Mouse (Mus musculus) myocyte (in vitro differentiated cells): Measurements from ENCODE around the gene Gng12. TPM values are rescaled to one million over a fixed set of nuclear protein-coding genes. Genes with fewer than 3 reads are reported as not detected.

Experiments used
- H3K27me3 ChIP-seq: one replicate; pipeline ENCODE4 v1.6.1; 2011; ENCODE audit not compliant: control insufficient read depth, insufficient read depth, insufficient read length
- H3K36me3 ChIP-seq: one replicate; pipeline ENCODE4 v1.6.1; 2011; ENCODE audit not compliant: control insufficient read depth, insufficient read depth
- H3K4me2 ChIP-seq: one replicate; pipeline ENCODE4 v1.6.1; 2011; ENCODE audit warnings: low read depth, control low read depth
- H3K4me3 ChIP-seq: one replicate; pipeline ENCODE4 v1.5.1; 2011; ENCODE audit warnings: mild to moderate bottlenecking, control low read depth, moderate library complexity
- H3K79me2 ChIP-seq: one replicate; pipeline ENCODE4 v1.6.1; 2011; ENCODE audit not compliant: control insufficient read depth, insufficient read depth
- H3ac ChIP-seq: one replicate; pipeline ENCODE4 v1.6.1; 2011; ENCODE audit not compliant: control insufficient read depth, insufficient read length
- CEBPB ChIP-seq: IDR thresholded peaks from 2 replicates; pipeline ENCODE4 v1.6.1; 2011; ENCODE audit warnings: mild to moderate bottlenecking, moderate library complexity; ENCODE audit not compliant: poor library complexity, insufficient read depth, severe bottlenecking
- E2F4 ChIP-seq: IDR thresholded peaks from one replicate; pipeline ENCODE4 v1.6.1; 2011; ENCODE audit warnings: mild to moderate bottlenecking, control low read depth, moderate library complexity; ENCODE audit not compliant: insufficient read depth
- MAX ChIP-seq: IDR thresholded peaks from one replicate; pipeline ENCODE4 v1.6.1; 2011; ENCODE audit warnings: low read depth, mild to moderate bottlenecking, control low read depth
- MYOD1 ChIP-seq, 3 experiments: IDR thresholded peaks; one replicate each; pipeline ENCODE4 v1.6.1; 2011; ENCODE audit warnings: control low read depth in 2 of 3, low read depth in 2 of 3, mild to moderate bottlenecking in 2 of 3, moderate library complexity in 1 of 3; ENCODE audit not compliant: insufficient read length in 2 of 3, control insufficient read depth in 1 of 3
- MYOG ChIP-seq, 3 experiments: IDR thresholded peaks; one replicate each; pipeline ENCODE4 v1.6.1; 2011; ENCODE audit warnings: control low read depth in 2 of 3, low read depth in 2 of 3, mild to moderate bottlenecking in 2 of 3; ENCODE audit not compliant: insufficient read length in 2 of 3, control insufficient read depth in 1 of 3, insufficient read depth in 1 of 3
- POLR2A ChIP-seq: IDR thresholded peaks from one replicate; pipeline ENCODE4 v1.6.1; 2011; ENCODE audit warnings: low read depth, mild to moderate bottlenecking, control low read depth, moderate library complexity; ENCODE audit not compliant: insufficient read length
- POLR2AphosphoS2 ChIP-seq: IDR thresholded peaks from one replicate; pipeline ENCODE4 v1.6.1; 2011; ENCODE audit warnings: low read depth, control low read depth; ENCODE audit not compliant: insufficient read length
- REST ChIP-seq: IDR thresholded peaks from one replicate; pipeline ENCODE4 v1.6.1; 2011; ENCODE audit warnings: mild to moderate bottlenecking, control low read depth, moderate library complexity; ENCODE audit not compliant: insufficient read depth, insufficient read length
- SRF ChIP-seq: IDR thresholded peaks from one replicate; pipeline ENCODE4 v1.6.1; 2011; ENCODE audit warnings: low read depth; ENCODE audit not compliant: control insufficient read depth, insufficient read length
- TCF12 ChIP-seq: IDR thresholded peaks from one replicate; pipeline ENCODE4 v1.6.1; 2011; ENCODE audit warnings: mild to moderate bottlenecking, control low read depth; ENCODE audit not compliant: poor library complexity, insufficient read depth, severe bottlenecking
- TCF3 ChIP-seq: IDR thresholded peaks from one replicate; pipeline ENCODE4 v1.6.1; 2011; ENCODE audit warnings: low read depth, control low read depth; ENCODE audit not compliant: insufficient read length
- USF1 ChIP-seq: IDR thresholded peaks from one replicate; pipeline ENCODE4 v1.6.1; 2011; ENCODE audit warnings: low read depth, mild to moderate bottlenecking, control low read depth, moderate library complexity
- polyA plus RNA-seq: library from polyadenylated mRNA; unstranded; fragments of >200 nt; fragmentation: generic; extraction: Trizol; gene quantifications from one replicate; pipeline ENCODE4 v1.2.1, GENCODE M21; 2012; ENCODE audit warnings: missing spikeins

Gene Gng12
- polyA plus RNA-seq, 1 experiment: 37.8 TPM

- H3K27me3 ChIP-seq: no peaks in the 10 kb centered on the region
- H3K36me3 ChIP-seq: no peaks in the 10 kb centered on the region
- TF ChIP-seq POLR2AphosphoS2: no peak
- H3K4me3 ChIP-seq: no peak overlapping the region
- peaks cover 4% of the 10 kb centered on the region for H3K79me2 ChIP-seq
- no peak overlapping the region for H3K4me2 ChIP-seq
- H3ac ChIP-seq: no peak overlapping the region
Observed at GRCm38 (mm10) chr6:66917032-66917431, 20.8 kb downstream of the Gng12 start.

DNA sequence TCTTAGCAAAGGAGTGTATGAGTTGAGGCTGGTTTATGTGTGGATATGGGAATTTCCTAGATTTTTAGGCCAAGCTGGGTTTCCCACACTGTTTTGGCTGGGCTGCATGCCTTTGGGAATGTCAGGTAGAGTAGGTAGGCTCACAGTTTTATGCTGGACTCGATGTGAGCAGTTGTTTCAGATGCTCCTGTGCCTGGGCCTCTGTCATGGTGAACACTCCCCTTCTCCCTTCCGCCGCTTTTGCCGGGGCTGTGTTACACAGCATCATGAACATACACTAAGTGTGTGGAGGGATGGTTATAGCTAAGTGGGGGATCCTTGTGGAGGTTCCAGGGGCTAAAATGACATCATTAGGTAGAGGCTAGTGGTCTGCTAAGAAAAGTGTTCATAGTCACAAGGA, 24.6 kb downstream of the Gng12 start:
- H3K27me3 ChIP-seq: no peaks in the 10 kb centered on the region
- no peak overlapping the region for H3K4me2 ChIP-seq
- no peak for TF ChIP-seq SRF
- no peak for TF ChIP-seq MAX
- H3K79me2 ChIP-seq: no peaks in the 10 kb centered on the region
- no peak overlapping the region for H3K4me3 ChIP-seq
- H3ac ChIP-seq: no peak overlapping the region
- H3K36me3 ChIP-seq: no peaks in the 10 kb centered on the region

DNA sequence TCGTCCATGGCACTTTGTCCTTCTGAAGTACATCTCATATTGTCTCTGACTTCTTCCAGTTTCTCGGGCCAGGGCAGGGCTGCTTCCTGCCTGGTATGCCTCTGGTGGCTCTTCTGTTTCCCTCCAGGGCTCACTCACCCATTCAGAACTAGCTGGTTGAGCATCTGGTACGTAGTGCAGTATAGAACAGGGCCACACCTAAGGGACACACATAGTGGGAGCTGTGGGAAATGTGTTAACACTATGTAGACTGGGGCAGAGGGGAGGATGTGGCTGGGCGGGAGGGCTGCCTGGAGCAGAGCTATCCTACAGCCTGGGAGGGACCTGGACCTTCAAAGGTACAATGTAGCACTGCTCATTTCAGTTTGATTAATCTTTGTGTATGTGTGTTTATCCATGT, 25.6 kb downstream of the Gng12 start:
- Histone ChIP-seq H3K4me2 (no peak overlapping the region), H3K79me2 (no peaks in the 10 kb centered on the region), H3ac (no peak overlapping the region), H3K36me3 (no peaks in the 10 kb centered on the region), H3K27me3 (no peaks in the 10 kb centered on the region), H3K4me3 (no peak overlapping the region)
- TF ChIP-seq REST: no peak

- Histone ChIP-seq H3K27me3 (no peaks in the 10 kb centered on the region), H3K4me3 (no peak overlapping the region)
Observed at GRCm38 (mm10) chr6:66922501-66922900, 26.3 kb downstream of the Gng12 start.

DNA sequence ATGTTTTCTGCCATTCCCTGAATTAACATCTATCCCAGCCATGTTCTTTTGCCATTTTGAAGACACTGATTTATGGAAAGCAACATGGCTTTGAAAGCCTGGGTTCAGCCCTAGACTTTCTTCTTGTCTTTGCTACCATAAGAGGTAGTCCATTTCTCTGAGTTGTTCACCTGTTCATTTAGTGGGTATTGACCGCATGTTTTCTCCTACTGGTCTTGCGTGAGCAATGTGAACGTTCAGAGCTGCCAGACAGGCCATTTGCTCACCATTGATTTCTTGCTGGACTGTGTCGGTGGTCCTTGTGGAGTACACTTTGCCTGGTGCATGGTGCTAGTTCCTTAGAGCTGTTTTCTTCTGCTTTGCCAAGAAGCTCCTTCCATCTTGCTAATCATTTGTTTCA, 27.7 kb downstream of the Gng12 start:
- H3K27me3 ChIP-seq: no peaks in the 10 kb centered on the region
- TF ChIP-seq E2F4 (no peak), SRF (no peak), TCF3 (no peak), MYOD1 (IDR thresholded peaks at IDR 0.05; ENCODE audit: control insufficient read depth in 1 of 3, insufficient read length in 2 of 3, low read depth in 2 of 3) (no peak), REST (no peak), MYOG (IDR thresholded peaks at IDR 0.05; ENCODE audit: control insufficient read depth in 1 of 3, insufficient read depth in 1 of 3, insufficient read length in 2 of 3, low read depth in 2 of 3) (no peak), TCF12 (no peak), CEBPB (no peak), POLR2AphosphoS2 (no peak), POLR2A (no peak), USF1 (no peak), MAX (no peak)
- H3K79me2 ChIP-seq: no peaks in the 10 kb centered on the region
- no peak overlapping the region for H3K4me3 ChIP-seq
- no peaks in the 10 kb centered on the region for H3K36me3 ChIP-seq
- H3K4me2 ChIP-seq: no peak overlapping the region
- no peak overlapping the region for H3ac ChIP-seq

More at GRCm38 (mm10) chr6:66922501-66922900, 26.3 kb downstream of the Gng12 start:
- H3K4me2 ChIP-seq: no peak overlapping the region
- TF ChIP-seq TCF12 (no peak), TCF3 (no peak), E2F4 (no peak), MYOG (IDR thresholded peaks at IDR 0.05; ENCODE audit: control insufficient read depth in 1 of 3, insufficient read depth in 1 of 3, insufficient read length in 2 of 3, low read depth in 2 of 3) (no peak), MYOD1 (IDR thresholded peaks at IDR 0.05; ENCODE audit: control insufficient read depth in 1 of 3, insufficient read length in 2 of 3, low read depth in 2 of 3) (no peak), USF1 (no peak), SRF (no peak), CEBPB (no peak), POLR2AphosphoS2 (no peak), MAX (no peak), POLR2A (no peak)
- no peaks in the 10 kb centered on the region for H3K79me2 ChIP-seq
- H3K36me3 ChIP-seq: no peaks in the 10 kb centered on the region
- no peak overlapping the region for H3ac ChIP-seq

DNA sequence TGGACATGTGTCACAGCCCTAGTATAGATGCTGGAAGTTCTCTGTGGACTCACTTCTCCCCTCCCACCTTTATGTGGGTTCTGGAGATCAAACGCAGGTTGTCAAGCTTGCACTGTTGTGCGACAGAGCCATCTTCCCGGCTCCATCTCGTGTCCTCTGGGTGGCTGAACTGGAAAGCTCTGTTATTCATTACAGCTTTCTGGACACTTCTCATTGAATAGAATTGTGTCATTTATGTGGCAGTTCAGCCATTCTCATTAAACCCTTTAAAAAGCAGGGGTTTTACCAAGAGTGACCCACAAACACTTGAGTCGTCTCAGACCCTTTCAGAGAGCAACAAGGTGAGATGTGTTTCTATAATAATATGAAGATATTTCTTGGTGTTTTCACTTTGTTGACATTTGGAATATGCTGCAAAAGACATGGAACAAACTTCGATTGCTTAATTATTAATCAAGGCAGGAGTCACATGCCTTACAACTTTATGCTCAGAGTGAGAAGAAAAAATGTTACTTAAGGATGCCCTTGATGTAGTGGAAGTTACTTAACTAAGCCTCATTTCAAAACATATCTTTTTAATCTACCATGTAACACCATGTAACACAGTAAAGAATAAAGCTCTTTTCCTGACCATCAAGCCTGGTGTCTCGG, 28.2 kb downstream of the Gng12 start:
- no peak overlapping the region for H3K4me3 ChIP-seq
- H3K27me3 ChIP-seq: no peaks in the 10 kb centered on the region
- TF ChIP-seq E2F4 (no peak), USF1 (no peak)
- H3K79me2 ChIP-seq: no peaks in the 10 kb centered on the region
- no peaks in the 10 kb centered on the region for H3K36me3 ChIP-seq
- no peak overlapping the region for H3ac ChIP-seq
- no peak overlapping the region for H3K4me2 ChIP-seq
